Mouse (Mus musculus): Measurements from ENCODE around the gene Pvalb. TPM values are rescaled to one million over a fixed set of nuclear protein-coding genes. Genes with fewer than 3 reads are reported as not detected.
A peak's percentile ranks its signal among the peaks of the same experiment; 100 is the strongest.

The Pvalb gene
- total RNA-seq, 2 experiments from 2014 or later: 96.5 to 97.2 TPM

- Histone ChIP-seq H3K27ac (no peak overlapping the region), H3K4me3 (no peak overlapping the region)
- DNase-seq (ENCODE audit: extremely low spot score in 1 of 2, low spot score in 2 of 2): no peak
- intact Hi-C loops (cut with DNase I): loop anchor here (5.0 kb wide), 1 partner anchor 253 kb away; no protein-coding TSS in a partner anchor
- TF ChIP-seq CTCF (IDR thresholded peaks at IDR 0.05): no peak; the same call in none of the 2 replicates
Observed at GRCm38 (mm10) chr15:78234823-78235509, 28.8 kb upstream of the Pvalb start.

- no peak for DNase-seq (ENCODE audit: extremely low spot score in 1 of 2, low spot score in 2 of 2)
- peak; percentile 20 for TF ChIP-seq CTCF (IDR thresholded peaks at IDR 0.05)
- intact Hi-C loops (cut with DNase I): no loop called here
- Histone ChIP-seq H3K27ac (no peak overlapping the region), H3K4me3 (no peak overlapping the region)
Observed at GRCm38 (mm10) chr15:78231346-78232331, 25.4 kb upstream of the Pvalb start.

GRCm38 (mm10) chr15:78227816-78228215 is 21.6 kb upstream of the Pvalb start:
- intact Hi-C loops (cut with DNase I): no loop called here
- TF ChIP-seq CTCF (IDR thresholded peaks at IDR 0.05): no peak
- DNase-seq (ENCODE audit: extremely low spot score in 1 of 2, low spot score in 2 of 2): no peak
- Histone ChIP-seq H3K27ac (no peak overlapping the region), H3K4me3 (no peak overlapping the region)

GRCm38 (mm10) chr15:78215269-78215668 is 9.1 kb upstream of the Pvalb start:
- intact Hi-C loops (cut with DNase I): no loop called here
- H3K27ac ChIP-seq: no peak overlapping the region
- DNase-seq (ENCODE audit: extremely low spot score in 1 of 2, low spot score in 2 of 2): no peak
- H3K4me3 ChIP-seq: no peak overlapping the region
- no peak for TF ChIP-seq CTCF (IDR thresholded peaks at IDR 0.05)

DNA sequence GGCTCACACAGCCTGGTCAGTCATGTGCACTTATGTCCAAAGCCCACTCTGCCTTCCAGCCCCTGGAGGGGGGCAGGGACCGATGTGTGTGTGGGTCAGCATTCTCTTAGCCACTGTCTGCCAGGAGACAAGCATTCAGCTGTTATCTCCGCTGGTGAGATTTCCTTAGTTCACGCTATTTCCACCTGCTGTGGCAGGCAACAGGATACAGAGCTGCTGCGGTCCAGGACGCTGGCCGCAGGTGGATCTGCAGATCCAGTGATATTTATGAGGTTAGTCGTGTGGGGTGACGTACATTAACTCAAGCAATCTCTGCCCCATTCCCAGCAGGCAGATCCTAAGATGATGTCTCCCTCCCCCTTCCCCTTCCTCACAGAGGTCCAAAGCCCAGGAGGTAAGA is 5.2 kb upstream of the Pvalb start:
- no peak for DNase-seq (ENCODE audit: extremely low spot score in 1 of 2, low spot score in 2 of 2)
- intact Hi-C loops (cut with DNase I): no loop called here
- TF ChIP-seq CTCF (IDR thresholded peaks at IDR 0.05): no peak
- no peak overlapping the region for H3K4me3 ChIP-seq
- H3K27ac ChIP-seq: no peak overlapping the region

DNA sequence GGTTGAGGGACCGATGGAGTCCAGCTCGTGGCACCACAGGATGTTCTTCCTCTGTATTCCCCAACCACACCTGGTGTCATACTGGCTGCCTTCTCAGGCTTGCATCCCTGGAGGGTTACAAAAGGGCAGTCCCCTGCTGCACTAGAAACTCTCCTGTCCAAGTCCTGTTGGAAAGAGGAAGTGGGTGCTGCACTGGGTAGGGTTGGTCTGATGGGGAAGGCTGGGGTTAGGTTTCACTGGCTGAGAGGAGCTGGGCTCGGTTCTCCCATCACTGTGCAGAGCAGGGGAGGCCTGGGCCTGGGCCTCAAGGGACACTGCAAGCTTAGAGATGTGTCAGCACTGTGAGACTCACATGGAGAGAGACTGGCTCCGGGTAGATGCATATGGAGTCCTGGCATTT is 4.0 kb upstream of the Pvalb start:
- DNase-seq (ENCODE audit: extremely low spot score in 1 of 2, low spot score in 2 of 2): no peak
- TF ChIP-seq CTCF (IDR thresholded peaks at IDR 0.05): no peak
- intact Hi-C loops (cut with DNase I): no loop called here
- H3K27ac ChIP-seq: no peak overlapping the region
- H3K4me3 ChIP-seq: no peak overlapping the region

DNA sequence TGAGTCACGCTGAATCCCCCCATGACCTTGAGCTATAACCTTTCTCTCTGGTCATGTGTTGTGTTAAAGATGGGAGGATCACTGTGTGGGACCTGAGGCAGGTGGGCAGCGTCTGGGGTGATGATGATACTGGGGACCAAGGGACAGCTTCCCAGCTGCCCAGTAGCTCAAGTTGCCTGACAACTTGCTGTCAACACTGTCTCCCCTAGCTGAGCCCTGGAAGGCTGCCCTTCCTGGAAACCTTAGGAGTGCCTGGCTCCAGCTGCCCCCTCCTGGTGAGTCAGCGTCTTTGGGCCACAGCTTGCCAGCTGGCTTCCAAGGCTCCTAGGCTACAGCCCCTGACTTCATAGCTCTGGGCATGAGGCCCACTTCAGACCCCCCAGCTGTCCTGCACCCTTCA is 1.0 kb downstream of the Pvalb start:
- peak; percentile 45 for TF ChIP-seq CTCF (IDR thresholded peaks at IDR 0.05)
- no peak overlapping the region for H3K4me3 ChIP-seq
- peak in 1 of 2 experiments; percentile 25 for DNase-seq (ENCODE audit: extremely low spot score in 1 of 2, low spot score in 2 of 2)
- intact Hi-C loops (cut with DNase I): no loop called here
- no peak overlapping the region for H3K27ac ChIP-seq

GRCm38 (mm10) chr15:78204053-78204847 is 1.9 kb downstream of the Pvalb start:
- TF ChIP-seq CTCF (IDR thresholded peaks at IDR 0.05): no peak
- Histone ChIP-seq H3K4me3 (peak overlapping the region; percentile 43), H3K27ac (no peak overlapping the region)
- intact Hi-C loops (cut with DNase I): no loop called here
- DNase-seq (ENCODE audit: extremely low spot score in 1 of 2, low spot score in 2 of 2): peak; percentile 51 to 59

- TF ChIP-seq CTCF (IDR thresholded peaks at IDR 0.05): no peak
- H3K4me3 ChIP-seq: no peak overlapping the region
- no peak overlapping the region for H3K27ac ChIP-seq
- DNase-seq (ENCODE audit: extremely low spot score in 1 of 2, low spot score in 2 of 2): no peak
- intact Hi-C loops (cut with DNase I): no loop called here
Observed at GRCm38 (mm10) chr15:78195096-78195880, 10.9 kb downstream of the Pvalb start.

DNA sequence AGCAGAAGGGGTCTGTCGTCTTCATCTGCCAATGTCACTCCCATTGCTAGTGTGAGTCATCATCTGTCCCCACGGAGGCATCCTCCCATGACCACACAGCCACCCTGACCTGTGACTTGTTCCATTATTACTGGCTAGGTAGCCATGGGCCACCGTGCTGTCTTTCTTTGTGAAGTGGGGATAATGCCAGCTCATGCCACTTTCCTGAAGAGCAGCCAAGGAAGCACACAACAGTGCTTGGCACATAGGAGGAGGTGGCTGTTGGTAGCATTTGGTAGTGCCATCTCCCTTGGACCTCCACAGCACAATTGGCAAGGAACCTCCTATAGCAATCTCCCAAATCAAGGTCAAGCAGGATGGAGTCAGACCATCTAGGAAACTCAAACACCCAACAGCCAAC is 11.9 kb downstream of the Pvalb start:
- TF ChIP-seq CTCF (IDR thresholded peaks at IDR 0.05): no peak
- H3K4me3 ChIP-seq: no peak overlapping the region
- no peak overlapping the region for H3K27ac ChIP-seq
- no peak for DNase-seq (ENCODE audit: extremely low spot score in 1 of 2, low spot score in 2 of 2)
- intact Hi-C loops (cut with DNase I): no loop called here

DNA sequence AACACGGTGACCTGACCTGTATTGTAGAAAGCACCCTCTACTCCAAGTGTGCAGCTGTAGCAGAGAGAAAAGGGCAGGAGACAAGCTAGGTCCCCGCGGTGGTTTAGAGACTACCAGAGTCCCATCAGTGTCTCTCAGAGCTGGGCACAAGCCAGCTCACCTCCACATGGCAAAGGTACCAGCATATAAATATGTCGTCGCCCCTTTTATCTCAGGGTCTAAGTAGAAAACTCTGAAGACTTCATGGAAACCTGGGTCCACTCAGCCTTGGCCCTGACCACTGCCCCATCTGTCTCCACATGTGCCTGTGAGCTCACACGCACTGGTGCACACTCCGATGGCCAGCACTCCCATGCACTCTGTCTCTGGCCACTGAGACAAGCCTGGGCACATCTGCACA is 16.6 kb downstream of the Pvalb start:
- DNase-seq (ENCODE audit: extremely low spot score in 1 of 2, low spot score in 2 of 2): no peak
- intact Hi-C loops (cut with DNase I): loop anchor here (5.0 kb wide), 2 partner anchors 33 to 133 kb away; no protein-coding TSS in a partner anchor

More for the DNA sequence above, 16.6 kb downstream of the Pvalb start:
- TF ChIP-seq CTCF (IDR thresholded peaks at IDR 0.05): no peak
- no peak overlapping the region for H3K4me3 ChIP-seq
- H3K27ac ChIP-seq: no peak overlapping the region

All from left cerebral cortex, adult 2 months (tissue).